Mouse (Mus musculus) spleen, adult 2 months (tissue): ENCODE results near the gene Wdr82.

ENCODE experiments used
- CTCF ChIP-seq: fragments of 200-500 bp; IDR thresholded peaks from 2 replicates; pipeline ENCODE4 v1.5.1; 2011; ENCODE audit warnings: mild to moderate bottlenecking, inconsistent platforms; ENCODE audit not compliant: insufficient read depth, insufficient read length, insufficient replicate concordance; ENCODE audit errors: extremely low read depth
- POLR2A ChIP-seq: fragments of 200-500 bp; IDR thresholded peaks from 2 replicates; pipeline ENCODE4 v1.6.1; 2011; ENCODE audit warnings: low read depth, low read length, inconsistent platforms

DNA sequence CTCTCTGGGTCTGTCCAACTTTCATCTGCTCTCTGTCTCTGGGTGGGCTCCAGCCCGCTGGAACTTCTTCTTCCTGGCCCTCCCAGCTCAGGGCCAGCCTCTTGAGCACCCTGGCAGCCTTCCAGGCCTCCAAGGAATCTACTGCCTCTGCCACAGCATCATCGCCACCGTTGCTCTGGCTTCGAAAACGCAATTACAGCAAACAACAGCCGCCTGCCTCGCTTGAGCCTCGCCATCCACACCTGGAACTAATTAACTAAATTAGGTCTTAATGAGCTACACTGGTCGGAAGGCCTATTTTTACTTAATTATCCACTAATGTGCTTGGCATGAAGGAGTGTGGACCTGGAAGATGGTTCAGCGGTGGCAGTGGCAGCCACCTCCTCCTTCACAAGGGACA, 31.0 kb upstream of the Wdr82 start:
- TF ChIP-seq CTCF (no peak), POLR2A (no peak)
